Mouse (Mus musculus): ENCODE measurements at regions not wholly inside any gene's neighbourhood (a gene's known extent, or its start where the extent isn't known, plus 50 kb on each side); places are given as distances from the start of the nearest gene placed in this dataset.
"Not testable (repeated sequence)": the region's sequence is repeated elsewhere in the genome, so short reads cannot be mapped to it uniquely, and the experiment has no call there.

- not testable (repeated sequence) for DNase-seq
These were observed 62.1 kb upstream of the Tars start for GRCm38 (mm10) chr15:11461575-11461974.

GRCm38 (mm10) chr15:11459306-11459705, 59.8 kb upstream of the Tars start:
- no peak for DNase-seq

GRCm38 (mm10) chr15:11457278-11457677, 57.8 kb upstream of the Tars start:
- DNase-seq = no peak

GRCm38 (mm10) chr15:11455982-11456381, 56.5 kb upstream of the Tars start:
- no peak for DNase-seq

- no peak for DNase-seq
These were observed 55.9 kb upstream of the Tars start for GRCm38 (mm10) chr15:11455366-11455785.

- no peak for DNase-seq
These were observed 54.5 kb upstream of the Tars start for GRCm38 (mm10) chr15:11453997-11454396.

GRCm38 (mm10) chr15:11451635-11452034, 52.2 kb upstream of the Tars start:
- DNase-seq = no peak

Measured in cerebellum, postnatal 25 days (tissue).